Mouse (Mus musculus): Measurements from ENCODE around the gene Rdh12. TPM values are rescaled to one million over a fixed set of nuclear protein-coding genes. Genes with fewer than 3 reads are reported as not detected.
A peak's percentile ranks its signal among the peaks of the same experiment; 100 is the strongest.
"Not testable (repeated sequence)": the region's sequence is repeated elsewhere in the genome, so short reads cannot be mapped to it uniquely, and the experiment has no call there.

Gene Rdh12
- 5.2 to 7.9 TPM (median 5.2 TPM) in 3 replicates for total RNA-seq (2017)

GRCm38 (mm10) chr12:79208703-79209464, at the start of gene Rdh12:
TSS of gene Rdh12 (plus strand) at chr12:79208914.
- ATAC-seq (replicated peaks; ENCODE audit: insufficient number of reproducible peaks, low FRiP score, low TSS enrichment, poor library complexity, severe bottlenecking), result peak; percentile 78

GRCm38 (mm10) chr12:79162876-79163275, 45.8 kb upstream of the Rdh12 start:
- ATAC-seq (replicated peaks; ENCODE audit: insufficient number of reproducible peaks, low FRiP score, low TSS enrichment, poor library complexity, severe bottlenecking), result no peak

GRCm38 (mm10) chr12:79169173-79169572, 39.5 kb upstream of the Rdh12 start:
- no peak for ATAC-seq (replicated peaks; ENCODE audit: insufficient number of reproducible peaks, low FRiP score, low TSS enrichment, poor library complexity, severe bottlenecking)

GRCm38 (mm10) chr12:79170421-79170820, 38.3 kb upstream of the Rdh12 start:
- ATAC-seq (replicated peaks; ENCODE audit: insufficient number of reproducible peaks, low FRiP score, low TSS enrichment, poor library complexity, severe bottlenecking), result no peak

- peak; percentile 11; the same call in 1 of the 2 replicates for ATAC-seq (replicated peaks; ENCODE audit: insufficient number of reproducible peaks, low FRiP score, low TSS enrichment, poor library complexity, severe bottlenecking)
Measured at GRCm38 (mm10) chr12:79171269-79171995, 37.3 kb upstream of the Rdh12 start.

- ATAC-seq (replicated peaks; ENCODE audit: insufficient number of reproducible peaks, low FRiP score, low TSS enrichment, poor library complexity, severe bottlenecking), result peak; percentile 94
Measured at GRCm38 (mm10) chr12:79172019-79172941, 36.4 kb upstream of the Rdh12 start, which contains the start of gene Vti1b. TSS of gene Vti1b (minus strand) at chr12:79172667.

- ATAC-seq (replicated peaks; ENCODE audit: insufficient number of reproducible peaks, low FRiP score, low TSS enrichment, poor library complexity, severe bottlenecking), result no peak
Measured at GRCm38 (mm10) chr12:79173721-79174120, 35.0 kb upstream of the Rdh12 start.

- ATAC-seq (replicated peaks; ENCODE audit: insufficient number of reproducible peaks, low FRiP score, low TSS enrichment, poor library complexity, severe bottlenecking), result no peak
Measured at GRCm38 (mm10) chr12:79175998-79176397, 32.7 kb upstream of the Rdh12 start.

GRCm38 (mm10) chr12:79185160-79185559, 23.6 kb upstream of the Rdh12 start:
- ATAC-seq (replicated peaks; ENCODE audit: insufficient number of reproducible peaks, low FRiP score, low TSS enrichment, poor library complexity, severe bottlenecking), result not testable (repeated sequence)

GRCm38 (mm10) chr12:79190931-79191673, 17.6 kb upstream of the Rdh12 start:
- ATAC-seq (replicated peaks; ENCODE audit: insufficient number of reproducible peaks, low FRiP score, low TSS enrichment, poor library complexity, severe bottlenecking), result peak; percentile 68

GRCm38 (mm10) chr12:79191701-79192100, 17.0 kb upstream of the Rdh12 start:
- ATAC-seq (replicated peaks; ENCODE audit: insufficient number of reproducible peaks, low FRiP score, low TSS enrichment, poor library complexity, severe bottlenecking), result peak; percentile 94

GRCm38 (mm10) chr12:79192193-79192592, 16.5 kb upstream of the Rdh12 start, which contains the start of gene Rdh11:
TSS of gene Rdh11 (minus strand) at chr12:79192293.
- no peak for ATAC-seq (replicated peaks; ENCODE audit: insufficient number of reproducible peaks, low FRiP score, low TSS enrichment, poor library complexity, severe bottlenecking)

- ATAC-seq (replicated peaks; ENCODE audit: insufficient number of reproducible peaks, low FRiP score, low TSS enrichment, poor library complexity, severe bottlenecking), result peak; percentile 58; the same call in 1 of the 2 replicates
Measured at GRCm38 (mm10) chr12:79193441-79193840, 15.3 kb upstream of the Rdh12 start.

GRCm38 (mm10) chr12:79197105-79197504, 11.6 kb upstream of the Rdh12 start:
- ATAC-seq (replicated peaks; ENCODE audit: insufficient number of reproducible peaks, low FRiP score, low TSS enrichment, poor library complexity, severe bottlenecking), result no peak

GRCm38 (mm10) chr12:79201882-79202281, 6.8 kb upstream of the Rdh12 start:
- ATAC-seq (replicated peaks; ENCODE audit: insufficient number of reproducible peaks, low FRiP score, low TSS enrichment, poor library complexity, severe bottlenecking), result no peak

GRCm38 (mm10) chr12:79211447-79211846, 2.7 kb downstream of the Rdh12 start:
- no peak for ATAC-seq (replicated peaks; ENCODE audit: insufficient number of reproducible peaks, low FRiP score, low TSS enrichment, poor library complexity, severe bottlenecking)

- no peak for ATAC-seq (replicated peaks; ENCODE audit: insufficient number of reproducible peaks, low FRiP score, low TSS enrichment, poor library complexity, severe bottlenecking)
Measured at GRCm38 (mm10) chr12:79217511-79217910, 8.8 kb downstream of the Rdh12 start.

GRCm38 (mm10) chr12:79235485-79236080, 26.9 kb downstream of the Rdh12 start:
- ATAC-seq (replicated peaks; ENCODE audit: insufficient number of reproducible peaks, low FRiP score, low TSS enrichment, poor library complexity, severe bottlenecking), result peak; percentile 45; the same call in 1 of the 2 replicates
